Mouse (Mus musculus) WW6 (cell line): ENCODE results near the gene Gm5617.
"Not testable (repeated sequence)": the region's sequence is repeated elsewhere in the genome, so short reads cannot be mapped to it uniquely, and the experiment has no call there.

Experiments
- DNase-seq: peaks from one replicate; pipeline ENCODE4 v3.0.0-alpha.2; 2013; ENCODE audit warnings: low read depth, low spot score

The Gm5617 gene

GRCm38 (mm10) chr9:48501192-48501591 lies 6.0 kb downstream of the Gm5617 start:
- no peak for DNase-seq

- no peak for DNase-seq
Measured at GRCm38 (mm10) chr9:48503001-48503400, 7.8 kb downstream of the Gm5617 start.

DNA sequence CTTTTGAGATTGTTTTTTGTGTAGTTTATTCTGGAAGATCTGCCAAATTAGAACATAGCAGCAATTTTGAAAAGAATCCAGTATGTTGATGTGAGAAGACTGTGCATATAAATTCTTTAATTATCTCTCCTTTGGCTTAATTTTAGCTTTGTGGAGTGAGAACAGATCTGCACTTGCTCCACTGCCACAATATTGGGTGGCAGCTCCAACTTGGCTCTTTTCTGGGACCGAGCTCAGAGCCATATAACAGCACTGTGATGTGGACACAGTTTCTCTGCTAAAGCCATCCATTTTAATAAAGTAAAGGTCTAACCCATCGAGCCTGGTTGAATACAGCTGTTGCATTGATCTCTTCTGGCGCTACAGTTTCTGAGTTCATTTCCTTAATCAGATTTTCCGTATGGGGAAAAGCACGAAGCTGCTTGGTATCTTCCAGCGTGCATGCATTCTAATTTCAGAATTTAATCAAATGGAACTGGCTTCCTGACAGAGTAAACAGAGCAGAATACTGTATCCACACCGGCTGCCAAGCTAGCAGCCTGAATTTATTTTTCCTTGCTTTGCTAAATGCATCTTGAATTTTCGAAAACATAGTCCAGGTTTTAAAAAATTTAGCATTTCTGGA lies 9.6 kb downstream of the Gm5617 start:
- no peak for DNase-seq

GRCm38 (mm10) chr9:48510134-48510533 lies 14.9 kb downstream of the Gm5617 start:
- DNase-seq, result no peak

DNA sequence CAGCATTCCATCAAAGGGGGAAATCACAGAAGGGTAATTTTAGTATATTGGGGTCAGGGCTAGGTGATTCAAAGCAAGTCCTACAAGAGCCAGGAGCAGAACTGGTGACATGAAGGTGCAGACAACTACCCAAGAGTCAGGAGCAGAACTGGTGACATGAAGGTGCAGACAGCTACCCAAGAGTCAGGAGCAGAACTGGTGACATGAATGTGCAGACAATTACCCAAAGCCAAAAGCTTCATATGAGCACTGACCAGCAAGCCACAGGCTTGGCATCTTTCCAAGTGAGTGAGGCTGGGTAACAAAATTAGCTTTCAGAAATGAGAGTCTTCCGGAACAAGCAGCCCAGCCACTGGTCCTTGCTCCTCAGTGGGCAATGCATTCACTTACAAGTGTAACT lies 20.1 kb downstream of the Gm5617 start:
- no peak for DNase-seq

DNA sequence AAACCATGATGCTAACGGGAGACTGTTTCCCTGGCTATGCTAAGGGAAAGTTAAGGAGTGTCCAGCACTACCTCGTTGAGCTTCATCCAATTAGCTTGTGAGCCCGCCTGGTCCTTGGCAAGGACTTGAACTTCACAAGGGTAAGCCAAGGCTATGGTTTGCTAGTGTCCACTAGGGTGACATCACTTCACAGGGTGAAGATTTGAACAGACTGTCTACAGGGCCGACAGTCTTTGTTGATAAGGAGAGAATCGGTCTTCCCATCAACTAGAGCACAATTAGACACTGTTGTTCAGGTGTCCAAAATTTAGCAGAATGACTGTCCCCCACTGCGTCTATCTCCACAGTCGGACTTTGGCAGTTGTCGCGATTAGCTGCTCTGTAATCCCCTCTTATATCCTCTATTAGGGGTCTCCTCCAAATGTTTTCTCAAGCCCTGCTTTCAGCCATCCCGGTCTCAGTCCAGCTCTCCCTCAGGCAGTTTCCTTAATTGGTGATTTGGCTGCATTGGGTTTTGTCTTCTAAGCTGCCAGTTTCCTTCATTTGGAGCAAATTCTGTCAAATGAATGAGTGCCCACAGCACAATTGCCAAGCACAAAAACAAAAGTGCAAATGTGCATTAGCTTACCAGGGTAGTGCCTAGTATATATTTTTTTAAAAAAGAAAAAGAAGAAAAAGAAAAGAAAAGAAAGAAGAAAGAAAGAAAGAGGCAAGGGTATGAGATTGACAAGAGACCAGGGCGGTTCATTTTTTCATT lies 21.6 kb downstream of the Gm5617 start:
- DNase-seq, result no peak

DNA sequence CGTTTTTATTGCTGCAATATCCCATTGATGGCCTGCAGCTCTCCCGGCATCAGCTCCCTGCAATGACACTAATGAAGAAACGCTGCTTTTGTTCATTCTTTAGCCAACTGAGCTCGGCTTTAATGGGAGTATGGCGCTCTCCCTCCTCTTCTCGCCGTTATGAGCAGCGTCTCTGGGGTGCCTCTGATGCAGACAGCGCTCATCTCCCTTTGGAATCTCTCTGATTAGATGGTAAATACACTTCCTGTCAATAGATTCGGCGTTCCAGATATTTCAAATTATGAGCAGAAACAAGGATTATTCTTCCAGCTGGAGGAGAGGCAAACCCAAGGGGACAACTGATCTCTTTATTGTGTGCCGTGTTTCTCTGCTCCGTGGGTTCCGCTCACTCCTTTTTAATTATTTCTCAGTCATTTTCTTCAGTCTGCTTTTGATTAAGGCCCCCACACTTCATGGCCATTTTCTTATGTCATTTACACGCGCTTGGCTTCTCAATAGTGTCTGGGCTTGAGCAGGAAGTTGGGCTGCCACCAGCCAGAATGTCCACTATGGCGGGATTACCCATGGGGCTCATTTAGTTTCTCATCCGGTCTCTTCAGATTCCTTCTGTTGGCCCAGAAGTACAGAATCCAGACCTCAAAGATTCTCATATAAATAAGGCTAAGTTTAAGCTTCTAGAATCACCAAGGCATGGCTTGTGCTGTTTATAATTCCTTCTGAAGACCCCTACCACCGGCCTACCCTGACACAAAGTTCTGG lies 22.3 kb downstream of the Gm5617 start:
- no peak for DNase-seq

DNA sequence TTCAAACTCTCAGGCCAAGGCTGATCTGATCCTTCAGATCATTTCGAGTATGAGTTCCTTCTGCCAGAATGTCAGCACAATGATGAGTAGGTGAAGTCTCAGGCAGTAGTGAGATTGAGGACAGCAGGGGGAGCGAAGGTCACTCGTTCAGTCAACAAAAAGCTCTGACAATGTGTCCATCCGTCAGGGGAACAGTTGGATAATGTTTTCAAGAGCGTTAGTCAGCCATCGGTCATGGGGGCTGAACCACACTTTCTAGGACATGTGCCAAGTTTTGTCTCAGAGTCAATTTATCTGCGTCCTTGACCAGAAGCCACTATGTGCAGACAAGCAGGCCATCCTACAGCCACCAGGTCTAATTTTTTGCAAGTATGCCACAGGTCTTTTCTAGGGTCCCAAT lies 25.2 kb downstream of the Gm5617 start:
- DNase-seq, result not testable (repeated sequence)

DNA sequence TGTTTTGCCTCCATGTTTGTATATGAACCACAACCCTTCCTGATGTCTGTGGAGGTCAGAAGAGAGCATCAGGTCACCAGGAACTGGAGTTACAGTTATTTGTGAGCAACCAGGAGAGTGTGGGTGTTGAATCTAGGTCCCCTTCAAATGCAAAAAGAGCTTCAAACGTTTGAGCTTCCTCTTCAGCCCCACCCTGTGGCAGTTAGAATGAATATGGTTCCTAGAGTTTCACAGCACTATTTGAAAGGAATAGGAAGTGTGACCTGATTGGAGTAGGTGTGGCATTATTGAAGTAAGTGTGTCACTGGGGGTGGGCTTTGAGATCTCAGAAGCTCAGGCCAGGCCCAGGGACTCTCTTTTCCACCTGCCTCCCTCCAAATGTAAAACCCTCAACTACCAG lies 30.3 kb downstream of the Gm5617 start:
- no peak for DNase-seq

DNA sequence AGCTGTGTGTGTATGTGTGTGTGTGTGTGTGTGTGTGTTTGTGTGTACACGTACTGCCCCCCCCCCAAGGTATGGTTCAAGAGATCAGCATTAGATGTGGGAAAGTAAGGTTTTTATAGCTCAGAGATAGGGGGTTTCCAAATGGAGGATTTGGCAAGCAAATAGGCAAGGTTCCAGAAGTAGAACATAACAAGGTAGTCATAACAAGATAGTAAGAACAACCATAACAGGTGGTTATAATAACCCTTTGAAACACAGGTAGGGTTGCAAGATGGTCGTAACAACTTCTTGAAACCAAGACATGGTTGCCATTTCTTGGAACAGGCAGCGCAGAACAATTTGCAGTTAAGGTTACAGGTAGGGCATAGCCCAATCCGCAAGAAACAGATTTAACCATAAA lies 31.3 kb downstream of the Gm5617 start:
- DNase-seq, result no peak

DNA sequence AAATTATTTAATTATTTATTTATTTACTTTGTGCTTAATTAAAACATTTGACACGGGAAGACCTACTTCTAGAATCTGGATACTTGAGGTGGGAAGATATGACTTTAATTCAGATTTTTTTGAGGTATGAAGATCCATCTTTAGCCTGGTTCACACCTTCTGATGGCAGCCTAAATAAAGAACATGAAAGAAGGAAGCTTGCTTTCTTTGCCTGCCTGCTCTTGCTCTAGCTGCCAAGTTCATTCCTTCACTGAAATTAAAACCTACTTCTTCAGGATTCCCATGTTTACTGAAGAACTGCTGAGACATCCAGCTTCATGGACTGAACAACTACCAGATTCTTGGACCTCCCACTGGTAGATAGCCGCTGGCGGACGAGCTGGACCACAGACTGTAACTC lies 36.1 kb downstream of the Gm5617 start:
- DNase-seq, result no peak

GRCm38 (mm10) chr9:48532203-48532602 lies 37.0 kb downstream of the Gm5617 start:
- DNase-seq, result no peak

DNA sequence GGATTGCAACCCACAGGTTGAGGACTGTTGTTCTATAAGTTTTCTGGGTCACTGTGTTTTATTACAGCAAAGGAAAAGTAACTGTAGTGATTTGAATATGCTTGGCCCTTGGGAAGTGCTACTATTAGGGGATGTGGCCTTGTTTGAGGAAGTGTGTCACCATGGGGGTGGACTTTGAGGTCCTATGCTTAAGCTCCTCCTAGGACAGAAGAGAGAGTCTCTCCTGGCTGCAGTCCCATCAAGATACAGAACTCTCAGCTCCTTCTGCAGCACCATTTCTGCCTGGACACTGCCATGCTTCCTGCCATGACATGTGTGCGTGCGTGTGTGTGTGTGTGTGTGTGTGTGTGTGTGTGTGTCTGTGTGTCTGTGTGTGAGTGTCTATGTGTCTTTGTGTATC lies 37.5 kb downstream of the Gm5617 start:
- no peak for DNase-seq

GRCm38 (mm10) chr9:48536414-48536813 lies 41.2 kb downstream of the Gm5617 start:
- no peak for DNase-seq

DNA sequence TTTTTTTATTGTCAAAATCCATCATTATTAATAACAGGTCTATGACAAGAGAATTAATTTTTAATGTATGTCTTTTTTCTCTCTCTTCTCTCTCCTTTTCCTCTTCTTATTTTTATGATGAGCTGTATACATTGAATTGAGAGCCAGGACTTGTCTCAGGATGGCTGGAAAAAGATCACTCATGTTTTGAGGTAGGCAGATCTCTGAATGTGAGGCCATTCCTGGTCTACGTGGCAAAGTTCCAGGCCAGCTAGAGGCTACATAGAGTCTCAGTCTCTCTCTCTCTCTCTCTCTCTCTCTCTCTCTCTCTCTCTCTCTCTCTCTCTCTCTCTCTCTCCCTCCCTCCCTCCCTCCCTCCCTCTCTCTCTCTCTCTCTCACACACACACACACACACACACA lies 42.4 kb downstream of the Gm5617 start:
- not testable (repeated sequence) for DNase-seq

- DNase-seq, result no peak
Measured at GRCm38 (mm10) chr9:48538044-48538645, 42.9 kb downstream of the Gm5617 start.

DNA sequence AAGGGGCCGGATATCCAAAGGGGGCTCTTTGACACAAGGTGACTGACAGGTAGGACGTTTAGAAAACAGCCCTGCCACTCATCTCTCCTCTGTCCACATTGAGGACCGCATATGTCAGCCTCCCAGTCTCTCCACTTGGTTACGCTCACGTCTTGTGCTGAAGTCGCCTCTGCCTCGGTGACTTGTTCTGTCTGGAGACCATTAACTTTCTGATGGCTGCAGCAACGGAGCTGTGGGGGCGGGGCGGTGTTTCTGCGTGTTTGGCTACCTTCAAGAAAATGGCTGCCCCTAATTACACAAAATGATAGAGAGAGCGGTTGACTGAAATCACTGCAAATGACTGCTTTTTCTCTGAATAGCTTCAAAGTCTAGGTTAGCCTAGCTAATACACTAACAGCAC lies 43.4 kb downstream of the Gm5617 start:
- no peak for DNase-seq
